Mouse (Mus musculus) heart, adult 8-10 months (tissue): ENCODE results near the gene Slc27a5. TPM values are rescaled to one million over a fixed set of nuclear protein-coding genes. Genes with fewer than 3 reads are reported as not detected.

ENCODE experiments used
- DNase-seq: peaks from one replicate; pipeline ENCODE4 v3.0.0; 2022; ENCODE audit warnings: low spot score
- total RNA-seq, 4 experiments: library from RNA; stranded (reverse); gene quantifications; 2 replicates each; pipeline ENCODE4 v1.2.4; 2022

The Slc27a5 gene
- total RNA-seq, 4 experiments from 2014 or later: not detected

DNA sequence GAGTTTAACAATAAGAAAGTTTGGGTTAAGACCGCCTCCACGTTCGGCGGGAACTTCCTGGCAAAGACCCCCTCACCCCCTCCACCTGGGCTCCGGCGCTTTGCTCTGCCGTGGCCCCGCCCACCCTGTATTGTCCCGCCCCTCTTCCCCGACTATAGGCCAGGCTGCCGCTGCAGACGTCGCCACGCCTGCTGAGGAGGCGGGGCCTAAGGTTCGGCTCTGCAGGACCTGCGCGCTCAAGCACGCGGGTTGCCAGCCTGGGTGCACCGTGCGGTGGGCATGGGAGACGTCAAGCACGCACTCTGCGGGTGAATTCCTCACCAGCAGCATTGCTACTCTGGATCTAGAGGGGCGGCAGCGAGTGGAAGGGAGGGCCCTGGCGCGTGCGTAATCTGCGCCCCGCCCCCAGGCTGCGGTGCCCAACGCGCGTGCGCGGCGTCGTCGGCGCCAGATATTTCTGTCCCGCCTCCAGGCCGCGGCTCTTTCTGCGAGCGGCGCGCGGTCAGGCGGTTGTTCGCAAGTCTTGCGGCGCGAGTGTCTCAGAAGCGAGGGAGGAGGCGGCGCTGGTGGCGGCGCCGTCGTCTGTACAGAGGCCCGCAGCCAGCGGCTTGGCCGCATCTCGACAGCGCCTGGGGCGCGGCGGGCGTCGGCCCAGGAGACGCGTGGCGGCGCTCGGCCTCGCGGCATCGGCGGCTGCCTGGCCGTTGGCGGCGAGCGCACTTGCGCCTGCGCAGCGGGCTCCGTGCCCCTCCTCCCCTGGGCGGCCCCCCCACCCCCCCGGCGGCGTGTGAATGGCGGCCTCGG, 26.1 kb upstream of the Slc27a5 start:
- peak; percentile 91 for DNase-seq

DNA sequence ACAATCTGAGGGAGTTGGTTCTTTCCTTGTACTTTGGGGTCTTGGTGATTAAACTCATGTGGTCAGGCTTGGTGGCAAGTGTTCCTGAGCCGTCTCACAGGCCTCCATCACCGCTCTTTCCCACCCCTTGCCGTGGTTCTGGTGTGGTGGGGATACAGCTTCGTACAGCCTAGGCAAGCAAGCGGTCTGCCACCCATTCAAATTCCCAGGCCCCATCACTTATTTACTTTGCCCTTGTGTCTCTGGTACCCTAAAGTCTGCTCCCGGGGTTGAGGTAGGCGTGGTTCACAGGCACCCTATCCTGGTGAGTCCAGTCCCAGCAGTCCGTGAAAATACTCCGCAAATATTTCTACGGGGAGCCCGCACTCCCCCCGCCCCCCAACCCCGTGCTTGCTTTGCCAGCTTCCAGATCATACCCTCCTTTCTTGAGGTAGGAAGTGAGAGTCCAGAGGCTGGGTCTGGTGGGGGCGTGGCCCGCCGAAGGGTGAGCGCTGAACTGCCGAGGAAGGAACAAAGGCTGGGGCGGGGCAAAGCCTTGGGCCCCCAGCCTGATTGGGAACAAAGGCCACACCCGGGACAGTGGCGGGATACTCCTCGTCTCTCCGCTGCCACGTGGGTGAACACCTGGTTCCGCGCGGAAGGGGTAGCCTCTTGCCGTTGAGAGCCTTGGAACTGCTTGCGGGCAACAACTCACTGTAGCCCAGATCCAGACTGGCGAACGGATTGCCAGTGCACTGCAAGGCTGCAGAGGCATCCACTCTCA, 25.0 kb upstream of the Slc27a5 start:
- DNase-seq: peak; percentile 57

DNA sequence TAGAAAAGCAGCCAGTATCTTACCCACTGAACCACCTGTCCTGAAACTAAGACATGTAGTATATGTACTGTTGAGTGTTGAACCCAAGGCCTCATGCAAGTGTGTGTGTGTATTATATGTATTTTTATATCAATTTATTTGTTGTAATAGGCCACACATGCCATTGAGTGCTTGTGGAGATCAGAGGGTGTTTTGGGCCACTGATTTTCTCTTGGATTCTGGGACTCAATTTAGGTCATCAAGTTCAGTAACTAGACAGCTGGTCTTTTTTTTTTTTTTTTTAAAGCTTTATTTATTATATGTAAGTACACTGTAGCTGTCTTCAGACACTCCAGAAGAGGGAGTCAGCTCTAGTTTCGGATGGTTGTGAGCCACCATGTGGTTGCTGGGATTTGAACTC, 17.2 kb upstream of the Slc27a5 start:
- DNase-seq: no peak

DNA sequence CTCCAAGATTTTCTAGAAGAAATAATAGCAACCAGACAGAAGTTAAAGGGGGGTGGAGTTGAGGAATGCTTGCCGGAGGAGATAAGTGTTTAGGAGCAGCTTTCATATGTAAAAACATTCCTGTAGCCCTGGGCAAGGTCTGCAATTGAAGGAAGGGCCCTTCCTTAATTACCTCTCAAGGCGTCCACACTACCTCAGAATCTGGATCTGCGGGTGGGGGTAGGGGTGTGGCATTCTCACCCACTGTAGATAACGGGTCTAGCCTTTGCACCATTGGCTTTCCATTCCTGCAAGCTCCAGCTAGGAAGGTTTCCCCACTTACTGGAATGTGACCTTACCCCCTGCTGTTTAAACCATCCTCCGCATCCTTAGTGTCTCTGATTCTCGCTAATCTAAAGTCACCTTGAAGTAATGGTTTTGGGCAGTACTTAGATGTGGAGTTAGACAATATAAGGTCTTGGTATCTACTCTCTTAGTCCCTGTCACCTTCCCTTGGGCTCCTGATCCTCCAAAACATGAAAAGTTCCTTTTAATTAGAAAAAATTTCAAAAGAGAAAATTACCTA, 16.4 kb upstream of the Slc27a5 start:
- no peak for DNase-seq

DNA sequence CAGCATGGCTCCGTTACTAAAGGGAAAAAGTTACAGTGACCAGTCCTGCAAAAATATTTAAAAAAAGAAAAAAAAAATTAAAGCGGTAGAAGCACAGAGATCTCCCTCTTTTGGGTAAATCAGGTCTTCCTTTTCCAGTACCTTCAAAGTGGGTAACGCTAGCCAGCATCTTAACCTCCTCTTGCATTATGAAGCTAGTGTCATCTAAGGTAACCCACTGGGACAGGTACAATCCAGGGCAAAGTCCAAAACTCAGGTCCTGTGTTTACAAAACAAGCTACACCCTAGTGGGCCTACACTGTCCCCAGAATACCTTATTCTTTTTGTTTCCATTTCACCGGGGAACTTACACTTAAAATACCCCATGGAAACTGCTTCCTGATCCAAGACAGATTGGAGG, 15.7 kb upstream of the Slc27a5 start:
- DNase-seq: no peak

DNA sequence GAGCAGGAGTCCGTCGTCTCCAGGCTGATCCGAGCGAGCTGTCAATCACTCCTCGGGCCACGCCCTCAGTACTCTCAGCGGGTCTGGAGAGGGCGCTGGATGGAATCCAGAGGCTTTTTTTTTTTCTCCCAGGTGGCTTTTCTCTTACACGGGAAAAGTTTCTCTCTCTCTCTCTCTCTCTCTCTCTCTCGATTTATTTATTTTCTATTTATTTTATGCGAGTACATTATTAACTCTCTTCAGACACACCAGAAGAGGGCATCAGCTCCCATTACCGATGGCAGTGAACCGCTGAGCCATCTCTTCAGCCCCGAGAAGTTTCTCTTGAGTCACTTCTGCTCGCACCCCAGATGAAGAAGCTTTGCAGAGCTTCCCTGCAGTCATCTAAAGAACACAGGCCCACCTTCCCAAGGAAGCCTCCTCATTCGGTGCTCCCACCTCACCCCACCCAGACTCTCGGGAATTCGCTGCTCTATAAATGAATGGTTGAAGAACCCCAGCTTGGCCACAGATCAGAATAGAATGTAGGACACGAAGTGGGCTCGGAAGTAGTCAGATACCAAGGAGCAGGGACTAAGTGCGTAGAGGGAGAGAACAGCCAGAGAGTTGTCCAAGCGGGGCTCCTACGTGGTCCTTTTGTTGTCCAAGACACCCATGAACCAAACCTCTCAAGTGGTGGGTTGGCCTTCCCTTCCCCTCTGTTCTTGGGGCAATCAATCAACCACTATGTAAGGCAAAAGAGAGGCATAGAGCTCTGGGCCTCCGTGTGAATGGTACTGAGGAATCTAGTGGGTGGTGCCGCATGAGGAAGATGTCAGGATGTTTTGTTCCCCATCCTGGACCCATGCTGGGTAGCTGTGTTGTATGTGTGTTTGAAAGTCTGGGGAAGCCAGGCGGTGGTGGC, 12.3 kb upstream of the Slc27a5 start, which contains the start of gene Zbtb45:
Zbtb45 (minus strand) TSS at position 30 of the 904 bp plus-strand sequence.
- no peak for DNase-seq

DNA sequence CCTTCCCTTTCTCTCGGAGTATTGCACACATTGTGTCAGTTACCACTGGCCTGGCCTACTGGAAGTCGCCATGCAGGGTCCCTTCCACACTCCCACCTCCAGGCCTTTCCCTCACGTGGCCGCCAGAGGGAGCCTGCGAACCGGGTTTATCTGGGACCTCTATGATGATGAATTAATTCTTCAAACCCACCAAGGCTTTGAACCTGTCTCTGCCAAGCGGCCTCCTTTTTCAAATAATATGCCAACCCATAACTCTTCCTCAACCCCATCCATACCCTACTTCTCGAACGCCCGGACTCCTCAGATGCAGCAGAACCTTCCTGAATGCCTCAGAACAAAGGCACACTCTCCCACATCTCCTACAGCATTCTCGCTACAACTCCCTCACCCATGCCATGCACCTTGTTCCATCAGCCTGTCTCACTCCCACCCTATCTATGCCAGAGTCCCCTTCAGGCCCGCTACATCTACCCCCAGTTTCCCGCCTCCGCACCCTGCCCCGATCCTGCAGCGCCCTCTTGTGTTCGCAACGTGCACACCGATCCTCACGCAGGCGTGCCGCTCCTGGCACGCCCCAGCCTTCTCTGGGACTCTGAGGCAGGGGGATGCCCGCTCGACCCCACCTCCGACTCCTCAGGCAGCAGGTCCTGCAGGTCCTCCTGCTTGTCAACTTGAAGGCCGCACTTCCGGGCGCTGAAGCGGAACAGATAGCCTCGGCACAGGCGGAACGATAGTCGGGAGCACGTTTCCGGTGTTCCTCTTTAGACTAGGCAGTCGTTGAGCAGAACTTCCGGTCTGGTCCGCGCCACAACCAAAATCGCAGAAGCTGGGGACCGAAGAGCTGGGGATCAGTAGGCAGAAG, 11.4 kb upstream of the Slc27a5 start:
- peak; percentile 94 for DNase-seq

DNA sequence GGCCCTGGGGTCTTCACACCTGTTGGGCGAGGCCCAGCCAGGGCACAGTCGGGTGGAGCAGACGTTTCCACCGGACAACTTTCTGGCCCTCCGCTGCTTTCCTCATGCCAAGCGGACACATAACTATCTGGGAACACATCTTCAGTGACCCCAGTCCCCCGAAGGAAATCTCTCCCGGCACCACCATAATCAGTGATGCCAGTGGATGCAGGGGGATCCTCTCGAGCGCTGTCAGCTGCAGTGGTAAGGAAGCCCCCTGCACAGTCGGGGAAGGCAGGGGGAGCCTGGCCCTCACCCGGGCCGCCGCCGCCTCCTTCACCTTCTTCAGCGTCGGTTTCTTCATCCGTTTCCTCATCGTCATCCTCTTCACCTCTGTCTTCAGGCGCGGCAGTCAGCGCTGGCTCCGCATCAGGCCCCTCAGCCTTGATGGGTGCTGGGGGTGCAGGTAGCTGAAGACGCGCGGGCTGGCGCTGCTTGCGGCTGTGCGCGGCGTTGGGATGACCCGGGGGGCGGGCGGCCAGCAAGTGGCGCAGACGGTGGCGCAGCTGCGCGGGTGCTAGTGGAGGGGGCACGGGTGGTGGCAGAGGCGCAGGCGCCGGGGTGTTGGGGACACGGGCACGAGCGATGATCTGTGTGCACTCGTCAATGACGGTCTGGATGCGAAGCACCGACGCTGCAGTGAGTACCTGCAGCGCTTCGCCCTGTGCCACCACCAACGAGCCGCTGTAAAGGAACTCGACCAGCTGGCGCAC, 9.5 kb upstream of the Slc27a5 start:
- DNase-seq: no peak

DNA sequence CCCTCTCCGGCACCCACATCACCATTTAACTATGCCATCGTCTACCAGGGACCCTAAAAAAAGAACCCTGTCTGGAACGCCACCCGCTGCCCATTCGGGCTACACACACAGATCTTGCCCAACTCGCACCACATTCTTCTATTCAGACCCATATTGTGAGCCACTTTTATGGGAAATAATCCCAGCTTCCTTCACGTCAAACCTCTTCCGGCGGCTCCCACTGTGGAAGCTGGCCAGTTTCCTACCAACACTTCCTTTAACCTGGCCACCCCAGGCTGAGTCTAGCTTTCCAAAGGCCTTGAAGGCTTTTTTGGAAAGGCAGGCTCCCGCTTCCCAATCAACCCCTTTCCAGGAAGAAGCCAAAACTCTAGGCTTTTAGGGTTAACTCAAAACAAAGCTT, 8.5 kb upstream of the Slc27a5 start:
- peak; percentile 24 for DNase-seq

DNA sequence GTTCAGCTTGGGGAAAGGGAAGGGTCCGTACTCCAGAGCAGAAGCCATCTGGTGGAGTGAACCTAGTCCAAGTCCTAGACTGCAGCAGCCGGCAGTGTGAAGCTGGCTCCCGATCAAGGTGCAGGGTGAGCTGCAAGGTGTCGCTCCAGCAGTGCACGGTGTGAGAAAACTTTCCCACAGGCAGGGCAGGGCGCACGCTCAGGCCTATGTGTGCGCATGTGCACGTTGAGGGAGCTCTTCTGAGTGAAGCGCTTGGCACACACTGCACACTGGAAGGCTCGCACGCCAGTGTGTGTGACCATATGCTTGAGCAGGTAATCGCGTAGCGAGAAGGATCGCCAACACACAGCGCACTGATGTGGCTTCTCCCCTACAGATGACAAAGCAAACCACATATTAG, 8.0 kb upstream of the Slc27a5 start:
- DNase-seq: no peak

DNA sequence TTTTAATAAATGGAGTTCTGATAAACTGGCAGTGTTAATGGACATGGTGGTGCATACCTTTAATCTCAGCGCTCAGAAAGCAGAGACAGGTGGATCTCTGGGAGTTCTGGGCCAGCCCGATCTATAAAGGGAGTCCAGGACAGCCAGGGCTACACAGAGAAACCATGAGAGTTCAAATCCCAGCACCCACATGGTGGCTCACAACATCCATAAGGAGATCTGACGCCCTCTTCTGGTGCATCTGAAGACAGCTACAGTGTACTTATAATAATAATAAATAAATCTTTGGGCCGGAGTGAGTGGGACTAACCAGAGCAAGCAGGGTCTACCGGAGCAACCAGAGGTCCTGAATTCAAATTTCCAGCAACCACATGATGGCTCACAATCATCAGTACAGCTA, 5.4 kb upstream of the Slc27a5 start:
- no peak for DNase-seq

DNA sequence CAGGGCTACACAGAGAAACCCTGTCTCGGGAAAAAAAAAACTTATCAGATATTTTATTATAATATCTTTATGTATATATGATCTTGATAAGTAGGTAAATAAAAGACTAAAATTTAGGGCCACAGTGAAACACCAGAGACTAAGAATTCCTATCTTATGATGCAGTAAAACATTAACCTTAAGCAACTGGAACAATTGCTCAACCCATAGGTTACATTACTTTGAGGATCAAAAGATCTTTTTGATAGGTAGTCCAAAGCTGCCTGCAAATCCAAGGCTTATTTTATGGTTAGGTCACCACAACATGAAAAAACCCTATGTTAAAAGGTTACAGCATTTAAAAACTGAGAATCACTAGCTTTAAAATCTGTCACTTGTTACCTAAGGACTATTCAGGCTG, 3.6 kb upstream of the Slc27a5 start:
- no peak for DNase-seq

DNA sequence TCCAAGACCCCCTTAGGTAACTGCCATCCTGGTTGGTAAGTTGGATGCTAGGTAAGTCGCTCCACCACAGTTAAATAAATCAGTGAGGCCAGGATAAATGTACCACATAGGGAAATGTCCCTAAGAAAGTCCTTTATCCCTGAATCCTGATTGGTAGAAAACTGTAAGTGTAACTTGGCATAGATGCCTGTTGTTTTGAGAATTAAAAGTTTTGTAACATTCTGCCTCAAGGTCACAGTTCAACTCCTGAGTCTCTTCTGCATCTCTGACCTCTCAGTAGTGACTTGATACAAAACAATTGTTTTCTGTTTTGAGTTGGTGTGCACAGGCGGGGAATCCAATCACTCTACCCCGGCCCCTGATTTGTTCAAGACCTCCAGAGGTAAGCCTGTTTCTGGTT, 859 bp upstream of the Slc27a5 start, which contains the start of gene Trim28:
Trim28 (plus strand) TSS at position 264 of the 400 bp plus-strand sequence.
- no peak for DNase-seq

DNA sequence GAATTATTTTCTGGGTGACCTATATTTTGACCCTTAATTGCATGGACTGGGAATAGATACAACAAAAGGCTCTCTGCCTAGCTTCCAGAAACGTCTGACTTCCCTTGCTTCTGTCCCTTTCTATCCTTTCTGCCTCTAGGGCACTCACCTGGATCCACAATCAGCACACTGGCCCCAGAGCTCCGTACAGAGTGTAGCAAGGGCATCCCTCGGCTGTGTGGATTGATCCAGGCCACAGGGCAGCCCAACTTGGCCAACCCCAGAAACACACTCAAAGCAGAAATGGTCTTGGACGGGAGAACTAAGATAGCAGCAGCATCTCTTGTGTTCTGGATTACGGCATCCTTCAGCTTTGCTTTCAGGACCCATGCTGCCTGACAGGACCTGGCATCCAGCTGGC, 762 bp downstream of the Slc27a5 start:
- DNase-seq: no peak

DNA sequence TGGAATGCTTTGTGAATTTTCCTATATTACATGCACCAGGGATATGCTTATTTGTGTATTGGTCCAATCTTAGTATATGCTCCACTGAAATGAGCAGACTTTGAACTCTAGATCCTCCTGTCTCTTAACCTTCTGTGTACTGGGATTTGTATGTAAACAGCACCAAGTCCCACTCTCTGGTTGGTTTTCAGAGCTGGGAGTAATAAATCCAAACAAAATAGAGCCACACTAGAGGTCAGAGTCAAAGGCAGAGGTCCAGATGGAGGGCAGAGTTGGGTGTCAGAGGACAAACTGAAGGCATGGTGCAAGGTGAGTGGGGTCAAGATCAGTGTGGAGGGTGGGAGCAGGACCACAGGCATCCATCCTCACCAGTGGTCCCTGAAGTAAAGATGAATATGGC, 2.1 kb downstream of the Slc27a5 start:
- DNase-seq: no peak

DNA sequence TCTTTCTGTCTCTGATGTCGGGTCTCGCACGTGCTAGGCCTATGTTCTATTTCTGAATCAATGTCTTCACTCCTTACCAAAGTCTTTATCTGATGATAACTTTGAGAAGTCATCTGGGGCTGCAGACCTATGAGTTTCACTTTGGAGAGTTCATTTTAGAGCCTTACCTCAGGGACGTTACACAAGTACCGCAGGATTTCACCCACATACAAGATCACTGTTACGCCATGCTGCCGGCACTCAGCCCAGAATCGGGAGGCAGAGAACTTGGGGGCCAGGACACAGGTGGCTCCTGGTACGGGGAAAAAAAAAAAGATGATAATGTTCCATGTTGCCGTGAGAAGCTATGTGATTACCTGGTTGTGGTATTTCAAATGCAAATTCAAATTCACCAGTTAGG, 4.8 kb downstream of the Slc27a5 start:
- DNase-seq: no peak

DNA sequence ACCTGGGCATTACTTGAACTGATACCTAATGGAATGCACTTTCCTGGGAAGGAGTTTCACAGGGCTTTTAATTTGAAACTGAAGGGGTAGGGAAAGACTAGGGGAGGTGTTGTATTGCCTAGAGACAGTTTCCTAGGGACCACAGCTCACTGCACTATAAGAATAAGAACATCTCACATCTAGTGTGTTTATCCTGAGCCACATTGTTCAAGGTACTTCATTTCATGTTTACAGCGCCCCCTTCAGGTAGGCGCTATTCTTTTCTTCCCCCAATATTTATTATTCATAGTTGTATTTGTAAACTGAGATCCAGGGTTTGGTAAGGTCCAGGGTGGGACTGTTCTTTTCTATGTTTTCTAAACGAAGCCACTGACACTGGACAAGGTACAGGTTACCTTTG, 5.8 kb downstream of the Slc27a5 start:
- DNase-seq: no peak

DNA sequence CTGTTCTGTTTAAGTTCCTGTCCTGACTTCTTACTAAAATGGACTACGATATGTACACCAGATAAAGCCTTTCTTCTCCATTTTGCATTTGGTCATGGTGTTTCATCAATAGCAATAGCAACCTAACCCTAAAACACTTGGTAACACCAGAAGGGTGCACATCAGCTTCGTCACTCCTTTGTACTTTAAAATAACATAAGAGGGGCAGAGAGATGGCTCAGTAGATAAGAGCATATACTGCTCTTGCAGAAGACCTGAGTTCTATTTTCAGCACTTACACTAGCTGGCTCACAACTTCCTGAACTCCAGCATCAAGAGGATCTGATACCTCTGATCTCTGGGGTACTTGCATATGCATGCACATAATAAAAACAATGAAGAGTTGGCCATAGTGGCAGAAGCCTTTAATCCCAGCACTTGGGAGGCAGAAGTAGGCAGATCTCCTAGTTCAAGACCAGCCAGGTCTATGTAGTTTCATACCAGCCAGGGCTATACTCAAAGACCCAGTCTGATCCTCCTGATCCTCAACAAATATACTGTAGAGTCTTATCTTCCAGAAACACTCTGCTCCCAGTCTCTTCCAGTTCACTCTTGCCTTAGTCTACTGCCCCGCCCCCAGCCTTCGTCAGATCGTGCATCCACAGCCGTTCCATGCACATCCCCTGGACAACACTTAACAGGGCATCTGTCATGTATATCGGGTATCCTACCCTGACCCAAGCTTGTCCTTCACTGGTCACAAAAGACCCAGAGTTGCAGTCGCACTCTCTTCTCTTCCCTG, 10.4 kb downstream of the Slc27a5 start:
- no peak for DNase-seq

DNA sequence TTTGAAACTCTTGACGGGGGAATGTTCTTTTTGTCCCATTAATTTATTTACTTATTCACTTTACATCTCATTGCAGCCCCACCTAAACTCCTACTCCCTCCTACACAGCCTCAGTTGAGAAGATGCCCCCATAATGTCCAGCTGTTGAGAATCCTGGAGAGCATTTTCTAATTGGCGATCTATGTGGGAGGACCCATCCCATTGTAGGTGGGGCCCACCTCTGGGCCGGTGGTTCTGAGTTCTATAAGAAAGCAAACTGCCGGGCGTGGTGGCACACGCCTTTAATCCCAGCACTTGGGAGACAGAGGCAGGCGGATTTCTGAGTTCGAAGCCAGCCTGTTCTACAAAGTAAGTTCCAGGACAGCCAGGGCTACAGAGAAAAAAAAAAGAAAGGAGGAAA, 11.1 kb downstream of the Slc27a5 start:
- DNase-seq: no peak
